Mouse (Mus musculus): Measurements from ENCODE around the gene Mogat1. TPM values are rescaled to one million over a fixed set of nuclear protein-coding genes. Genes with fewer than 3 reads are reported as not detected.
"Not testable (repeated sequence)": the region's sequence is repeated elsewhere in the genome, so short reads cannot be mapped to it uniquely, and the experiment has no call there.

Mogat1 gene
- 1.0 TPM in 1 of 2 replicates, not detected in the other for polyA plus RNA-seq (2015; fragmentation: Nextera tagmentation; extraction: Ambion mirVana)

GRCm38 (mm10) chr1:78510862-78511261 lies at the start of gene Mogat1:
Gene Mogat1 (plus strand): TSS chr1:78510991.
- H3K9me3 ChIP-seq = no peaks in the 10 kb centered on the region
- H3K4me1 ChIP-seq (replicated peaks) = peaks cover 7% of the 10 kb centered on the region; the same call in 1 of the 2 replicates
- H3K36me3 ChIP-seq = no peaks in the 10 kb centered on the region
- H3K27ac ChIP-seq (replicated peaks) = no peak within 1 kb of the TSS
- H3K4me3 ChIP-seq = peak within 1 kb of the TSS; percentile 36
- H3K9ac ChIP-seq = peak within 1 kb of the TSS; percentile 64
- H3K4me2 ChIP-seq = peak within 1 kb of the TSS; percentile 64
- WGBS = 78% methylated on average over 5 of the region's 5 CpGs
- H3K27me3 ChIP-seq = peaks cover 4% of the 10 kb centered on the region; the same call in 1 of the 2 replicates
- no peak for ATAC-seq (ENCODE audit: low read depth)

GRCm38 (mm10) chr1:78472441-78472840 lies 38.4 kb upstream of the Mogat1 start:
- peaks cover 68% of the 10 kb centered on the region for H3K36me3 ChIP-seq
- H3K9me3 ChIP-seq = no peaks in the 10 kb centered on the region
- H3K4me3 ChIP-seq = no peak overlapping the region
- H3K27ac ChIP-seq (replicated peaks) = no peak overlapping the region
- H3K9ac ChIP-seq = no peak overlapping the region
- no peak for ATAC-seq (ENCODE audit: low read depth)
- H3K4me1 ChIP-seq (replicated peaks) = no peaks in the 10 kb centered on the region
- no peak overlapping the region for H3K4me2 ChIP-seq
- 94% methylated on average over 5 of the region's 5 CpGs for WGBS
- H3K27me3 ChIP-seq = no peaks in the 10 kb centered on the region

- ATAC-seq (ENCODE audit: low read depth) = no peak
These were observed 27.4 kb upstream of the Mogat1 start for GRCm38 (mm10) chr1:78483430-78483829.

GRCm38 (mm10) chr1:78484361-78484760 lies 26.4 kb upstream of the Mogat1 start:
- Histone ChIP-seq H3K4me3 (no peak overlapping the region), H3K27ac (replicated peaks) (no peak overlapping the region), H3K27me3 (no peaks in the 10 kb centered on the region), H3K4me1 (replicated peaks) (peaks cover 35% of the 10 kb centered on the region), H3K4me2 (no peak overlapping the region), H3K9me3 (no peaks in the 10 kb centered on the region), H3K36me3 (peaks cover 13% of the 10 kb centered on the region), H3K9ac (no peak overlapping the region)
- no peak for ATAC-seq (ENCODE audit: low read depth)
- 55% methylated on average over 2 of the region's 2 CpGs for WGBS

More at GRCm38 (mm10) chr1:78483430-78483829, 27.4 kb upstream of the Mogat1 start:
- no peaks in the 10 kb centered on the region for H3K27me3 ChIP-seq
- WGBS = 94% methylated on average over 3 of the region's 3 CpGs
- no peak overlapping the region for H3K27ac ChIP-seq (replicated peaks)
- H3K4me3 ChIP-seq = no peak overlapping the region
- peaks cover 19% of the 10 kb centered on the region for H3K36me3 ChIP-seq
- H3K9ac ChIP-seq = no peak overlapping the region
- H3K4me2 ChIP-seq = no peak overlapping the region
- H3K4me1 ChIP-seq (replicated peaks) = peaks cover 35% of the 10 kb centered on the region
- H3K9me3 ChIP-seq = no peaks in the 10 kb centered on the region

GRCm38 (mm10) chr1:78488427-78488751 lies 22.4 kb upstream of the Mogat1 start:
- under 1% methylated on average over 28 of the region's 28 CpGs for WGBS
- peaks cover 40% of the 10 kb centered on the region for H3K4me1 ChIP-seq (replicated peaks)
- ATAC-seq (ENCODE audit: low read depth) = peak; percentile 11; the same call in 1 of the 2 replicates

GRCm38 (mm10) chr1:78488752-78489492 lies 21.9 kb upstream of the Mogat1 start, which contains the start of gene Farsb:
Gene Farsb (minus strand): TSS chr1:78488897.
- under 1% methylated on average over 31 of the region's 31 CpGs for WGBS
- Histone ChIP-seq H3K4me3 (peak within 1 kb of the TSS; percentile 96), H3K27me3 (no peaks in the 10 kb centered on the region), H3K9ac (peak within 1 kb of the TSS; percentile 87), H3K4me1 (replicated peaks) (peaks cover 39% of the 10 kb centered on the region), H3K9me3 (no peaks in the 10 kb centered on the region), H3K27ac (replicated peaks) (no peak within 1 kb of the TSS; the same call in 1 of the 2 replicates), H3K4me2 (peak within 1 kb of the TSS; percentile 93), H3K36me3 (no peaks in the 10 kb centered on the region)
- peak; percentile 98 for ATAC-seq (ENCODE audit: low read depth)

More at GRCm38 (mm10) chr1:78488427-78488751, 22.4 kb upstream of the Mogat1 start:
- Histone ChIP-seq H3K36me3 (no peaks in the 10 kb centered on the region), H3K4me2 (peak overlapping the region; percentile 93), H3K27ac (replicated peaks) (no peak overlapping the region; the same call in 1 of the 2 replicates), H3K9me3 (no peaks in the 10 kb centered on the region), H3K9ac (peak overlapping the region; percentile 87), H3K27me3 (no peaks in the 10 kb centered on the region), H3K4me3 (peak overlapping the region; percentile 96)

- H3K9me3 ChIP-seq = no peaks in the 10 kb centered on the region
- no peak overlapping the region for H3K9ac ChIP-seq
- no peak overlapping the region for H3K27ac ChIP-seq (replicated peaks)
- H3K36me3 ChIP-seq = no peaks in the 10 kb centered on the region
- H3K4me1 ChIP-seq (replicated peaks) = peaks cover 32% of the 10 kb centered on the region
- ATAC-seq (ENCODE audit: low read depth) = no peak
- no peak overlapping the region for H3K4me2 ChIP-seq
- no peaks in the 10 kb centered on the region for H3K27me3 ChIP-seq
- WGBS = 84% methylated on average over 1 of the region's 1 CpGs
- H3K4me3 ChIP-seq = no peak overlapping the region
These were observed 20.6 kb upstream of the Mogat1 start for GRCm38 (mm10) chr1:78490143-78490542.

- Histone ChIP-seq H3K9ac (no peak overlapping the region), H3K4me1 (replicated peaks) (no peaks in the 10 kb centered on the region), H3K27ac (replicated peaks) (no peak overlapping the region), H3K9me3 (no peaks in the 10 kb centered on the region), H3K27me3 (no peaks in the 10 kb centered on the region), H3K4me2 (no peak overlapping the region), H3K36me3 (no peaks in the 10 kb centered on the region), H3K4me3 (no peak overlapping the region)
- ATAC-seq (ENCODE audit: low read depth) = no peak
- WGBS = 92% methylated on average over 16 of the region's 16 CpGs
These were observed 9.8 kb upstream of the Mogat1 start for GRCm38 (mm10) chr1:78501036-78501435.

- H3K27me3 ChIP-seq; H3K27ac ChIP-seq (replicated peaks); H3K36me3 ChIP-seq; H3K4me1 ChIP-seq (replicated peaks); H3K4me2 ChIP-seq; H3K9ac ChIP-seq; H3K9me3 ChIP-seq; ATAC-seq (ENCODE audit: low read depth); H3K4me3 ChIP-seq: not testable (repeated sequence)
- WGBS = 91% methylated on average over 12 of the region's 12 CpGs
These were observed 8.9 kb upstream of the Mogat1 start for GRCm38 (mm10) chr1:78501856-78502255.

- 91% methylated on average over 6 of the region's 6 CpGs for WGBS
- Histone ChIP-seq H3K9me3 (no peaks in the 10 kb centered on the region), H3K4me1 (replicated peaks) (no peaks in the 10 kb centered on the region), H3K27ac (replicated peaks) (no peak overlapping the region), H3K4me2 (no peak overlapping the region), H3K9ac (no peak overlapping the region), H3K4me3 (no peak overlapping the region), H3K36me3 (no peaks in the 10 kb centered on the region), H3K27me3 (no peaks in the 10 kb centered on the region)
- ATAC-seq (ENCODE audit: low read depth) = no peak
These were observed 8.3 kb upstream of the Mogat1 start for GRCm38 (mm10) chr1:78502527-78502926.

GRCm38 (mm10) chr1:78507137-78507536 lies 3.7 kb upstream of the Mogat1 start:
- Histone ChIP-seq H3K27me3 (peaks cover 4% of the 10 kb centered on the region; the same call in 1 of the 2 replicates), H3K9me3 (no peaks in the 10 kb centered on the region), H3K4me3 (no peak overlapping the region), H3K4me1 (replicated peaks) (peaks cover 7% of the 10 kb centered on the region; the same call in 1 of the 2 replicates), H3K4me2 (no peak overlapping the region), H3K36me3 (no peaks in the 10 kb centered on the region), H3K9ac (no peak overlapping the region), H3K27ac (replicated peaks) (no peak overlapping the region)
- 59% methylated on average over 1 of the region's 1 CpGs for WGBS
- ATAC-seq (ENCODE audit: low read depth) = no peak

GRCm38 (mm10) chr1:78511621-78512160 lies 900 bp downstream of the Mogat1 start, which contains the start of gene BC035947:
Gene BC035947 (minus strand): TSS chr1:78512158.
- Histone ChIP-seq H3K36me3 (no peaks in the 10 kb centered on the region), H3K4me3 (peak within 1 kb of the TSS; percentile 36), H3K4me2 (peak within 1 kb of the TSS; percentile 64), H3K4me1 (replicated peaks) (peaks cover 7% of the 10 kb centered on the region; the same call in 1 of the 2 replicates), H3K27ac (replicated peaks) (no peak within 1 kb of the TSS), H3K27me3 (peaks cover 4% of the 10 kb centered on the region; the same call in 1 of the 2 replicates), H3K9me3 (no peaks in the 10 kb centered on the region), H3K9ac (peak within 1 kb of the TSS; percentile 64)
- 5% methylated on average over 25 of the region's 25 CpGs for WGBS
- peak; percentile 75; the same call in 1 of the 2 replicates for ATAC-seq (ENCODE audit: low read depth)
